Mouse (Mus musculus) liver, embryonic 14.5 days (tissue): ENCODE measurements around the gene Shbg.

ENCODE experiments used
- CTCF ChIP-seq: IDR thresholded peaks from 2 replicates; pipeline ENCODE4 v1.5.1; 2016; ENCODE audit warnings: antibody characterized with exemption, low read depth, control low read depth
- EP300 ChIP-seq: IDR thresholded peaks from 2 replicates; pipeline ENCODE4 v1.6.1; 2016; ENCODE audit warnings: antibody characterized with exemption, low read depth

DNA sequence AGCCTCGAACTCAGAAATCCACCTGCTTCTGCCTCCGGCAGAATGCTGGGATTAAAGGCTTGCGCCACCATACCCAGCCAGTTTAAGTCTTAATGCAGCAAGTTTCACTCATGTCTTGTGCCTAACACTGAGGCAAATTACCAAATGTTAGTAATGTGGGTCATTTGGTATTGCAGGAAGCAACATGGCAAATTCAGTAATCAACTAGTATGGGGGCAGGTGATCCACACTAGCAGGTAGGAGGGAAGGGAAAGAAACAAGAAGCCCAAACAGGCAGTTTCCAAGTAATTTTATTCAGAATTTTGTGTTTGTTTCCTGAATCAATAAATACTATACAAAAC lies 48.9 kb upstream of the Shbg start:
- no peak for TF ChIP-seq CTCF
- no peak for TF ChIP-seq EP300
